Mouse (Mus musculus): ENCODE results near the gene Golga3.

DNA sequence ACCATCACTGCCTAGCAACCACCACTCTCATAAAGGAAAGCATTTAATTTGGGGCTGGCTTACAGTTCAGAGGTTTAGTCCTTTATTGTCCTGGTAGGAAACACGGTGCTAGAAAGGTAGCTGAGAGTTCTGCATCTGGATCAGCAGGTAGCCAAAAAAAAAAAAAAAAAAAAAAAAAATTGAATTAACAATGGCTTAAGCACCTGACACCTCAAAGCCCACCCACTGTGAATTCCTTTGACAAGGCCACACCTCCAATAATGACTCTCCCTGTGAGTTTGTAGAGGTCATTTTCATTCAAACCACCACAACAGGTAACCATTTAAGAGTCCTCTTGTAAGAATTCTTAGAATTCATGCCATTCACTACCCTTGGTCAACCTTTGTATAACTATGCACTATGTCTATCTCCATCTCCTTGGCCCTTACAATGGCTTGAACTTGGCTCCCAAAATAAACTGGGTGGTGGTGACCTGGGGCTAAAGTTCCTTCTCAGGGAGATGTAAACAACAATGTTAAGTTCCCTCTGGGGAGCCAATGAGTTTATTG lies 50.9 kb downstream of the Golga3 start:
- TF ChIP-seq CTCF (conservative IDR thresholded peaks at IDR 0.05; ENCODE audit: low read length): no peak
- peak; percentile 88 for TF ChIP-seq NANOG (IDR thresholded peaks at IDR 0.05; ENCODE audit: borderline replicate concordance, low read length)
